Mouse (Mus musculus) layer of hippocampus, adult 11-12 months (tissue): ENCODE results near the gene Cenpb.
"Not testable (repeated sequence)": the region's sequence is repeated elsewhere in the genome, so short reads cannot be mapped to it uniquely, and the experiment has no call there.

Experiments used
- DNase-seq: peaks from one replicate; pipeline ENCODE4 v3.0.0; 2022; ENCODE audit warnings: low spot score

Cenpb gene

DNA sequence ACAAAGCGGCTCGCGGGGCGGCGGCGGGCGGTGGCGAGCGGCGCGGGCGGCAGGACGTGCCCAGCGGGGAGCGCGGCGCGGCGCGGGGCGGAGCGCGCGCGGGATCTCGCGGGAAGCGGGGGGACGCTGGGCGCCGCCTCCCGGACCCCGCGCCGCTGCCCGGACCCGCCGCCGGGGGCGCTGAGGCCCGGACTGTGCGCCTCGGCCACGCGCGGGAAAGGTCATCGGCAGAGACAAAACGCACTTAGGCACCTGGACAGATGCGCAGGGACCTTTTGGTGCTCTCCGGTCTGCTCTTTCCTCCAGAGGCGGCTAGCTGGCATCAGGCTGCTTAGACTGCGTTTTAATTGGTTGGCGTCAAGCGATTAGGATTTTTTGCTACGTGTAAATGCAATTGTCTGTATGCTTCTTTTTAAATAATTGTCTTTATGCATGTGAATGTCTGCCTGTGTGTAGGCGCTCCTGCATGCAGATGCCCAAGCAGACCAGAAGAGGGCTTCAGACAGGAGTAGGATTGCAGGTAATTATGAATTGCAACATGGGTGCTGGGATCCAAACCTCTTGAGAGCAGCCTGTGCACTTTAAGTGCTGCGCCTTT lies at the start of gene Cenpb:
Gene Cenpb, minus strand, starts transcription at position 78 of the 598 bp plus-strand sequence.
- DNase-seq, result peak; percentile 83

GRCm38 (mm10) chr2:131227243-131227642 lies 47.4 kb upstream of the Cenpb start:
- no peak for DNase-seq

GRCm38 (mm10) chr2:131226669-131227068 lies 46.8 kb upstream of the Cenpb start:
- DNase-seq, result not testable (repeated sequence)

DNA sequence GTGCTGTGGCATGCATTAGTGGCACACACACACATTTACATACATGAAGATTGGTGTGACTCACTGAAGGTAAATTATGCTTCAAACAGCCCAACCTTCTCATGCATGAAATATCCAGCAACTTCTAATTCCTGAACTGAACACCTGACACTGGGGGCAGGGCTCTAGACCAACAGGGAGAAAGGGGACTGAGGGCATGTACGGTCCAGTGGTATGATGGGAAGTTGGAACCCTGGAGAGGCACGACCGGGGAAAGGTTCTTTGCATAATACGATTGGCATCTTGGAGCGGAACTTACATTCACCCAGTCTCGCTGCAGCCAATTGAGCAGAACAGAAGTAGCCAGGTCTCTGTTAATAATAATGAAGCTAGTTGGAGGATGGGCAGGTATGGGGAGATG lies 45.3 kb upstream of the Cenpb start:
- DNase-seq, result no peak

GRCm38 (mm10) chr2:131223569-131223968 lies 43.7 kb upstream of the Cenpb start:
- no peak for DNase-seq

GRCm38 (mm10) chr2:131222562-131222961 lies 42.7 kb upstream of the Cenpb start:
- DNase-seq, result no peak

DNA sequence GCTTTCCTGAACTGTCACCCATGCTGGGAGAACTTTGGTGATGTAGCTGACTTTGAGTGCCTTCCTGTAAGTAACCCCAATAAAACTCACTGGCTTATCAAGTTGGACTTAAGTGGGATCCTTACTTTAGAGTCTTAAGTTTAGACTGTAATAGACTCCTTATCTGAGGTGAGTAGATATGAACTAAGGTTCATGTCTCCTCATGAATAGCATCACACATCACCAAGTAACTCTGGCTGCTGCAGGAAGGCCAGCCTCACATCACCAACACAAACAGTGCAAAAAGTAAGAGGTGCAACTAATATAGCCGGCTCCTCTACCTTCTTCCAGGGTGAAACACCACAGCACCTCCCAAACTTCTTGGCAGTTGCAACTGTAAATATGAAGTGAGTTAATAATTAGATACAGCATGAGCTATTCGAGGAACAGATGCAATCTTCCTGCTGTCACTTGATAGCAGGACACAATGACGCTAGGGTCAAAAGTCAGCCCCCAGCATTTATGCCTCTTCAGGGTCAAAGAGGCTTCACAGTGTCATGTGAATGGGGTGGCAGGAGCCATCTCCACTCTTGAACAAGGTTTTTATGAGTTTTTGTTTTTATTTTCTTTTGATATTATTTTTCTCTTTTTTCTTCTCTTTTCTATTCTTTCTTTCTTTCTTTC lies 42.1 kb upstream of the Cenpb start:
- DNase-seq, result no peak

DNA sequence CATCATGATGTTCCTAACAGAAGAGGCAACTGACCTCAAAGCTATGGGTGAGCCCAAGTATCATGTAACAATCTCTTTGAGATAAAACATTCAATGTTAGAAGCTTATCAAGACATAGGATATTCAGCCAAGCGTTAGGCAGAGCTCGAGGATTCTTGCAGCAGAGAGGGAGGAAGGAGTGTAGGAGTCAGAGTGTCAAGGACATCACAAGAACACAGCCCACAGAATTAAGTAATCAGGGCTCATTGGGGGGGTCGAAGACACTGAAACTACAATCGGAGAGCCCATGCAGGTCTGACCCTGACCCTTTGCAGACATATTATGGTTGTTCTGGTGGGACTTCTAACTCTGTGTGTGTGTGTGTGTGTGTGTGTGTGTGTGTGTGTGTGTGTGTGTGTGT lies 40.2 kb upstream of the Cenpb start:
- DNase-seq, result no peak

DNA sequence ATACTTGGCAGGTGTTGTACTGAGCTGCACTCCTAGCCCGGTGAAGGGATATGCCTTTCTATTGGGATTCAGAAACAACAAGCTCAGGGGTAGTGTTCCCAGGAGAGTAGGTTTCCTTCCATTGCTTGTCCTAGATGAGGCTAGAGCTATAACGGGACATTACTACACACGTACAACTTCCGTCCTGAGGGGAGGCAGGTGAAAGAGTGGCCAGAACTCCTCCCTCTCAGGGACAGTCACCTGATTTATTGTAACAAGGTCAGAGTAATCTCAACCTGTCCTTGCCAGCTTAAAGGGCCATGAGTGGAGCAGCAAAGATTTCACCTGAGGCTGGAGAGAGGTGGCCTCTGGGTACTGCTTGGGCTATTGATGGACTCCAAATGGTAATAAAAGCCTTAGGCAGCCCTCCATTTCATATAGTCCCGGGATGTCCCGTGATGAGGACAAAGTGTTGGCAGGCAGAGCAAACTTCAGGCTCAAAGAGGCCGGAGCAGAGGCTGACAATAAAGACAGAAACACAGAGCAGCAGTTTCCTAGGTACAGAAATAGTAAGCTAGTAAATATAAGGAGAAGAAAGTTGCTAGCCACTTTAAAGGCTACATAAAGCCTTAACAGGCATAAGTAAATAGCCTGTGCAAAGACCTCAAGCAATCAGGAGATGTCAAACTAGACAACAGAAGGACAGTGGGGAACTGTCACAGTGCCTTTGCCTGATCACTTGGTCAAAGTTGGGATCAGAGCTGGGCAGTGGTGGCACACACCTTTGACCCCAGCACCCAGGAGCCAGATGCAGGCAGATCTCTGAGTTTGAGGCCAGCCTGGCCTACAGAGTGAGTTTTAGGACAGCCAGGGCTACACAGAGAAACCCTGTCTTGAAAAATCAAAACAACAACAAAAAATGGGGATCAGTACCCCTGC lies 36.3 kb upstream of the Cenpb start:
- DNase-seq, result no peak

DNA sequence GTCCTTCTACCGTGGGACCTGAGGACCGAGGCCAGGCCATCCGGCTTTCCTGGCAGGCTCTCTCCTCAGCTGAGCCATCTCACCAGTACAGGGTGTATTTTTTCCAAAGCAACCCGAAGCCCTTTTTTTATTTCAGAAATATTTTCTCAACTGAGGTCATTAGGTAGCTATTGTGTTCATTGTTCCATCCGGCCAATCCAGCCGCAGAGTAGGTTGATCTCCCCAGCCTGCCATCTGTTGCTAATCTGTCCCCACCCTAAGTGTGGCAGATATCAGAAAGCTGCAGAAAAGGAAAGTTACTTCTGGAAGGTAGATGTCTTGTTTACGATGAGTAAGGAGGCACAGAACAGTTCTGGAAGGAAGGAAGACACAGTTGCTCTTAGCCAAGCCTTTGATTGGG lies 33.9 kb upstream of the Cenpb start:
- no peak for DNase-seq

DNA sequence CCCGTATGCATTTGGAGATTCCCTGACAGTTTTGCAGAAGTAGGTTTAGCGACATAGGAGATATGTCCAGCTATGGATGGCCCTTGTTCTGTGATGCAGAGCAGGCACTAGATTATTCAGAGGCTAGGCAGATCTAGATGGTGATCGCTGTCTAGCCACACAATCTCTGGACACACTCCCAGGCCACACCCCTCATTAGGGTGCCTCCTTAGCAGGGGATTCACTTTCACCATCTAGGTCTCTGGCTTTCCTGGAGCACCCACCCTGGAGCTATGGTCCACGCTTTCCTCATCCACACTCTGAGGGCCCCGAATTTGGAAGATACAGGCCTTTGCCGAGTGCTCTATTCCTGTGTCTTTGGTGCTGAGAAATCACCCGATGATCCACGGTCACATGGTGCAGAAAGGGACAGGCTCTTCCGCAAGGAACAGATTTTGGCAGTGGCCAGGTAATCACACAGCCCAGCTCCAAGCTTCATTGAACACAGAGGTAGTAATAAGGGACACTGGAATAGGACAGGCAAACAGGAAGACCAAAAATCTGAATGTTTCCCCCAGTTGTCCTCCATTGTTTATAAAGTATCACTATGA lies 31.3 kb upstream of the Cenpb start:
- no peak for DNase-seq

- peak; percentile 97 for DNase-seq
These were observed 30.3 kb upstream of the Cenpb start for GRCm38 (mm10) chr2:131209969-131210792.

DNA sequence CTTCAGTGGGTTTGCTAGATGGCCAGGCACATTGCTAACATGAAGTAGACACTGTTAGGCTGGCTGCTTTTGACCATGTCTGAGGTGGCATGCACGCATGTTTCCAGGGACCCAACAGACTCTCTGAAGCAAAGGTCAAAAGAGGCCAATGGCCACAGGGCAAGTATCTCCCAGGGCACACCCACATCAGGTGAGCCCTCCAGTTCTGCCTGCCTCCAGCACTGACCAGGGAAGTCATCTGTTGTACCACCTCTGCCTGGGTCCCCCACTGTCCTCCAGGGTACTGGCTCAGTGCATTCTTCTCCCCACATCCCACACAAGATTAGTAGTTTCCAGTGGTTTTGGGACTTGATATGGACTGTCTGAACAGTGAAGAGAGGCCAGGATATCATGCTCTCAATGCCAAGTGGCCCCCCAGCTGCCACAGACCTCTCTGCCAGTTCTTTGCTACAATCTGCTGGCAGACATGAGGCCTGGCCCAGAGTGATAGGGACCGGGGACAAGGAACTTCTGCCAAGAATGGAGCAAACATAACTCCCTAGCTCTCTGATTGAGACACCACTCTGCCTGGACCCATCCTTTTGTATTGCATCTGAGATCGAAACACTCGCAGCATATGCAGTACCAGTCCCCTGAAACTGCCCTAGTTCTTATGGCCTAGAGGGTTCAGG lies 29.4 kb upstream of the Cenpb start:
- DNase-seq, result no peak

DNA sequence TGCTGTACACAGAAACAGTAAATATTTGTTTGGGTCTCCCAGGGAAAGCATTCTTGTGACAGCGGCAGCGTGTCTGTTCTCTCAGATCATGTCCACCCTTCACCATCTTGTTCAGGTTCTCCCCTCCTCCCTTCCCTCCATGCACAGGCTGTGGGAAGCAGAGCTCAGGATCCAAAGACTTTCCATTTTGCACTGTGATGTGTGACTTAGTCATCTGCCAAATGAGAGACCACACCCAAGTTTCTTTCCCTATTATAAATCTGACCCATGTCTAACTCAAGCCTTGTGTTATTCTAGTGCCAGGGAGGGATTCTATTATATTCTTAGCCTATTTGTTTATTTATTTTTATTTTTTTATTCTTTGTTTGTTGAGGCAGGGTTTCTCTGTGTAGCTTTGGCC lies 28.5 kb upstream of the Cenpb start:
- DNase-seq, result no peak

DNA sequence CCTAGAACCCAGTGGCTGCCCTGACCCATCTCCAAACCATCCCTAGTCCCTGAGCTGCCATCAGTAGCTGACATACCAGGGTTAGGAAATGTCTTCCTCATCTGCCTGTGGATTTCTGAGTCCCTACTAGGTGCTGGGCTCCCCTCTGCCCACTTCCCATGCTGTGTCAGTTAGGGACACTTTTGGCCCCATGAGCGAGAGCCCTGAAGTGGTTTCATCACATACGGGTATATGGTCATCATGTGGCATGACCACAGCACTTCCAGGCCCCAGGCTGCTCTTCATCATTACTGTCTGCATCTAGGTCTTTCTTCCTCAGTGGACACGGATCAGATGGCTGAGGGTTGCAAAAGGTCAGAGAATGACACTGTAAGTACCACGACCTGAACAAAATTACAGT lies 26.9 kb upstream of the Cenpb start, which contains the start of gene Ap5s1:
Gene Ap5s1, plus strand, starts transcription at position 301 of the 400 bp plus-strand sequence.
- DNase-seq, result no peak

- no peak for DNase-seq
These were observed 25.8 kb upstream of the Cenpb start for GRCm38 (mm10) chr2:131205521-131206182.

DNA sequence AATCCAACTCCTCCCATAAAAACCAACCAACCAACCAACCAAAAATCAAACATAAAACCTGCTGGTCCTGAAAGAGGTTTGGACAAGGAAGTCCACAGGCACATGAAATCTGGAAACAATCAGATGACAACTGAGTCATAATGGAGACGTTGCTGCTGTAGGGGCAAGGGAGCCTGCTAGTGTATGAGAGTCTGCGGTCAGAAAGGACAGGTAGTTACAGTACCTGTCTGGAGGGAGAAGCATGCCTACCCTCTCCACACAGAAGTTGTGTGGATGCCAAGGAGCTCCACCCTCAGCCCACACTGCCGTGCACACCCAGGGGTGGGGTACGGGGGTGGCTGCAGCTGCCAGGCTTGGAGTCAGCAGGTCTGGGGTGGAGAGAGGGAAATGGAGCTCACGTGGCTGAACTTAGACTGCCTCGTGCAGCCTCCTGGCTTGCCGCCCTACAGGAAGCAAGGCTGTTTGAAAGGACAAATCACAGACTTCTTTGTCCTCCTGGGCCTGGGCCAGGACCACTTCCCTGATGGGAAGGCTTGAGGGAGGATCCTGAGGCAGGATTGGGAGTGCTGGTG lies 24.6 kb upstream of the Cenpb start:
- DNase-seq, result peak; percentile 90

DNA sequence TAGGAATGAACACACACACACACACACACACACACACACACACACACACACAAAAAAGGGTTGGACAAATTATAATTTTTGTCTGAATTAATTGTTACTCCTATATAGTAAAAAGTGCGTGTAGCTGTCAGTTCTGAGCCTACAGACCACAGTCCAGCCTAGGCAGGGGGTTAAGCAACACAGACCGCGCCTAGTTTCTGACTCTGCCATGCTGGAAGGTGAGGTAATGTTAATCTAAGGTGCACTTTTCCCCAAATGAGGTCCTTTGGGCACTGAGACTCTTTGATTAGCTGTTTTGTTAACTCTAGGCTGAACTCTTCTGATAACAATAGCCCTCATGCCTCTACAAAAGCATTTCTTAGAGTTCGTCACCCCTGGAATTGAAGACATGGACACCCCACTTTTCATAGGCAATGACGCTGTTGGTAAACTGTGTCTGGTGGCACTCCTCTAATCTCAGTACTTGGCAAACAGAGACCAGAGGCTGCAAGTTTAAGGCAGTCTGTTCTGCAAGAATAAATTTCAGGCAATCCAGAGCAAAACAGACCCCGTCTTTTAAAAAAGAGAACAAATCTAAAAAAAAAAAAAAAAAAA lies 24.0 kb upstream of the Cenpb start:
- no peak for DNase-seq

DNA sequence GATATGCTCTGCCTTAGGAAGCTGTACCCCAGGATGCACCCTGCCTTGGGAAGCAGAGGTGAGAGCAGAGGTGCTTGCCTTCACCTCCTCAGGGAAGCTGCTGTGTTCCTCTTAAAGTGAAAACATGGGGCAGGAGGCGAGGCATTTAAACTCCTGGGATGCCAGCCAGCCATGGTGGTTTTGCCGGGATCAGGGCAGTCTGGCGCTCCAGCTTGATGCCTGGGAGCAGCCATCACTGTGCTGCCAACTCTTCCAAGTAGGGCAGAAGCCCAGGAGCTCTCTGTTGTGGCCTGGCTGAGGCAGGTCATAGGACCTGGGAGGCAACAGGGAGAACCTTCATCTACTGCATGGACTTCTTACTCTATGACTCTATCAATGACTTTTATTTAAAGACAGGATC lies 21.4 kb upstream of the Cenpb start:
- DNase-seq, result no peak

DNA sequence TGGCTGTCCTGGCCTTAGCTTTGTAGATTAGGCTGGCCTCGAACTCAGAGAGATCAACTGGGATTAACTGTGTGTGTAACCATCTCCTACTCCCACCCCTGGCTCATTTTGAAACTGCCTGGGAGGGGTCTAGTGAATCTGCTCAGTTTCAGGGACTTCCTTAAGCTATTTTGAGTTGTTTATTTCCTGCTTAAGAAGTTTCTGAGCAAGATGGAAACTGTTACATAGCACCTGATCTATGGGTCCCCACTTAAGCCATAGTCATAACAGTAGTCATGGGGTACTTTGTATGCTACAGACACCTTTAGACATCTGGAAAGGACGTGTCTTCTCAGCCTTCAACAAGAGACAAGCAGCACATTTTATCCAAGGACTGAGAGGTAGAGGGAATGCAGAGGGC lies 20.8 kb upstream of the Cenpb start:
- DNase-seq, result no peak
